Mouse (Mus musculus): ENCODE data around the gene Trib3. TPM values are rescaled to one million over a fixed set of nuclear protein-coding genes. Genes with fewer than 3 reads are reported as not detected.
A peak's percentile ranks its signal among the peaks of the same experiment; 100 is the strongest.
"Not testable (repeated sequence)": the region's sequence is repeated elsewhere in the genome, so short reads cannot be mapped to it uniquely, and the experiment has no call there.

Trib3 gene
- under 1 TPM; 0.37 to 0.73 TPM for total RNA-seq (2021)

DNA sequence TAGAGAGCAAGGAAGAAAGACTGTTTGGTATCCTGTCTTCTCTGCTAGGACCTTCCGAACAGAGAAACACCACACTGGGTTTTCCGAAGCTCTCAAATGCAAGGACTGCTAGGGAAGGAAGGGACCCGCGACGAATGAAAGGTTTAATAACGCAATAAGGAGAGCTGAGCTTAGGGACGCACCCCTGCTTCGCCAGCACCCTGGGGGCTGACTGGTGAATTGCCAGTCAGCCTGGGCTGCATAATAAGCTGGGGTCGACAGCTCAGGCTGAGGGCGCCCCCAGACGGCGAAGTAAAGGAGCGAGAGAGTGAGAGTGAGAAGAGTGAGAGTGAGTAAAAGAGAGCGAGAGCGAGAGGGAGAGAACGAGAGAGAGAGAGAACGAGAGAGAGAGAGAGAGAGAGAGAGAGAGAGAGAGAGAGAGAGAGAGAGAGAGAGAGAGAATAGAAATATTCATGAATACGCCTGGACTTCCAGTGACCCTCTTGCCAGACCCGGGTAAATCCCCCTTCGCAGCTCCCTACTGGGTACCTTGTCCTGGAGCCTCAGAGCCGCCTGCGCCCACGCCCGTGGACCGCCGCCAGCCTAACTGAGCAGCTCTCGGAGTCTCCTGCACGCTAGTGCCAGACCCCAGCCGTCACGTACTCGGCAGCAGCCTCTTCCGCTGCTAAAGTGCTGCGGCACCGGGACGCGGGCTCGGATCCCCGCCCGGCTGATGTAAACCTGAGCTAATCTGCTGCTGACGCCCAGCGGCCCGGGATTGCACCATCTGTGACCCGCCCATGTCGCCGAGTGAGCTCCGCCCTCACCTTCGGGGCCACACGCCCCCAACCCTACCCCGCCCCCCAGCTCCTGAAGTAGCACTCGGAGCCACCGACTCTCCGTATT, at the start of gene Trib3:
TSS of gene Trib3 (minus strand) at position 704 of the 885 bp plus-strand sequence.
- peak; percentile 61 to 67 for DNase-seq

GRCm38 (mm10) chr2:152393225-152394017, 49.6 kb upstream of the Trib3 start:
- no peak for DNase-seq

DNA sequence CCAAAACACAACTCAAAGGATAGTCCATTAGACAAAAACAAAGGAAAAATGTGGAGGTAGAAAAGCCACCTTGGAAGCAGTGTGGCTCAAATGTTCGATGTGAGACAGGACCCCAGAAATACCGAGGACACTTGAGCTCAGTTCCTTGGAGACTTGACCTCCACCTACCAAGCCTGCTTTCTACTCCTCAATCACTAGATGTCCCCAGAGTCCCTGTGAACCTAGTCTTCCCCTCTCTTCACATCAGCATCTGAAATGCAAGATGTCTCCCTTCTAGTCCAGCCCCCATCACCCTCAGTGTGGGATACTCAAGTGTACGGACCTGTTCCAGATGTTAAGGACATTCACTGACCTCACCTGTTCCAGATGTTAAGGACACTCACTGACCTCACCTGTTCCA, 49.0 kb upstream of the Trib3 start:
- peak in 1 of 2 experiments; percentile 26 for DNase-seq

- DNase-seq = no peak
Measured at GRCm38 (mm10) chr2:152384191-152384590, 40.4 kb upstream of the Trib3 start.

GRCm38 (mm10) chr2:152376345-152376741, 32.5 kb upstream of the Trib3 start, which contains the start of gene Nrsn2:
TSS of gene Nrsn2 (minus strand) at chr2:152376638.
- peak in 1 of 2 experiments; percentile 30 for DNase-seq

GRCm38 (mm10) chr2:152375652-152376344, 32.0 kb upstream of the Trib3 start:
- peak in 1 of 2 experiments; percentile 13 for DNase-seq

GRCm38 (mm10) chr2:152373547-152373946, 29.7 kb upstream of the Trib3 start:
- DNase-seq = no peak

- no peak for DNase-seq
Measured at GRCm38 (mm10) chr2:152372661-152373060, 28.8 kb upstream of the Trib3 start.

- no peak for DNase-seq
Measured at GRCm38 (mm10) chr2:152372104-152372503, 28.3 kb upstream of the Trib3 start.

DNA sequence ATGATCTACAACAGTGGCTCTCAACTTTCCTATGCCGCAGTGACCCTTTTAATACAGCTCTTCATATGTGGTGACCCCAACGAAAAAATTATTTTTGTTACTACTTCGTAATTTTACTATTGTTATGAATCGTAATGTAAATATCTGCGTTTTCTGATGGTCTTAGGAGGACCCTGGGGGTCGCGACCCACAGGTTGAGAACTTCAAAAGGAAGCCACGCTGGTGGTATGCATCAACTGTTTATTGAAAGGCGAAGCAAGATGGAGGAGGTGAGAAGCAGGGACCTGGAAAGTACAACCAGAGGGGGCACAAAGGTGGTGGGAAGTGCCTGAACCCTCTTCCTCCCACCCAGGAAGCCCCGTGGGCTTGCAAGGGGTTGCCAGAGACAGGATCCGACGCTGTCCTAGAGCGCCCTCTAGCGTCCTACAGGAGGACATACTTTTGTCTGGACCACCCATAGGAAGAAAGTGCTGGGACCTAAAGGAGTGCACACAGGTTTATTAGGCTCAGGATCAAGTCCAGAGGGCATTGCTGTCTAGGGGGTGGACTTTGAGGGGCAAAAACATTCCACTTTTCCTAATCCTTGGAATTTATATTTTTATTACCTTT, 24.8 kb upstream of the Trib3 start:
- peak in 1 of 2 experiments; percentile 31 for DNase-seq

GRCm38 (mm10) chr2:152367917-152368316, 24.1 kb upstream of the Trib3 start:
- no peak for DNase-seq

DNA sequence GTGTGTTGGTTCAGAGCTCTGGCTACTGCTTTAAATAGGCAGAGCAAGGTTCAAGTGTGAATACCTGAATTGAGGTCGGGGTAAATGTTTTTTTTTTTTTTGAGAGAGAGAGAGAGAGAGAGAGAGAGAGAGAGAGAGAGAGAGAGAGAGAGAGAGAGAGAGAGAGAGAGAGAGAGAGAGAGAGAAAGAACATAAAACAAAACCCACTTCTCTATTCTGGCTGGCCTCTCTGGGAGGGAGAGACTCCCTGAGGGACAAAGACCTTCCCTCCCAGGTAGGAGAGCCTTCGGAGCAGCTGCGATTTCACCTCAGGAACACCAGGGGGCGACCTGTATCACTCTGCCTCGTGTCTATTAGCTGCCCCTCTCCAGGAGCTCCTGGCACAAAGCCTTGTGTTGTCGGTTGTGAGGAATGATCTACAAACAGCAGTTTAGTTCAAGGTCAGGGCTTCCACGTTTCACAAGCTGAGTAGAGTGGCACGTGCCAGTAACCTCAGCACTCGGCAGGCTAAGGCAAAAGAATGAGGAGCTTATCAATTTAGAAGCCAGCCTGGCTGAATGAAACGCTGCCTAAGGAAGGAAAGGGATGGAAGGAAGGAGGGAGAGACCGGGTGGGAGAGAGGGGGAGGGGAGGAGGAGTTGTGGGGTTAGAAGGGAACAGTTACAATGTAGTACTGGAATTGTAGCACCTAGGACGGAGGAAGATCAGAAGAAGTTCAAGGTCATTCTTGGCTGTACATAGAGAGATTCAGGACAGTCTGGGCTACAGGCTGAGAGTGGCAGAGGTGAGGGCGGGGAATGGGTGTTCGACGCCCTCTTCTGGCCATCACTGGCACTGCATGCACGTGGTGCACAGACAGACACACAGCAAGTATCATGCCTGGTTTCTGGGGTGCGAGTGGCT, 19.7 kb upstream of the Trib3 start:
- DNase-seq = peak; percentile 52 to 61

GRCm38 (mm10) chr2:152361193-152361592, 17.4 kb upstream of the Trib3 start:
- no peak for DNase-seq

GRCm38 (mm10) chr2:152360271-152360775, 16.5 kb upstream of the Trib3 start:
- no peak for DNase-seq

DNA sequence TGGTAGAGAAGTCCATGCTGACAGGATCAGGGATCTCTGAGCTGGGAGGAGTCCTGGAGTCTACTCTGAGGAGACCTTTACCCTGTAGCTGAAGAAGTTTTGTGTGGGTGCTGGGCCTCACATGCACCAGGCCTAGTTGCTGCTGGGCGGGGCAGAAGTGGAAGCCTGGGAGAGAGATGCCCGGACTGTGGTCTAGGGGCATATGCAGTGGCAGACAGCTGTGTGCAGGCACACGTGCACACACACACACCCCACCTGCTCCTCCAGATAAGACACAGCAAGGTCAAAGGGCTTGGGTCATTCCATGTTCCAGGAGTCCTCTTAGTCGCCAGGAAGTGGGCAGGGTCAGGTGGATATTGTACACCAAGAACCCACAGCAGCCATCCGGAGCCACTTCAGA, 15.8 kb upstream of the Trib3 start:
- DNase-seq = no peak

- not testable (repeated sequence) for DNase-seq
Measured at GRCm38 (mm10) chr2:152358977-152359376, 15.1 kb upstream of the Trib3 start.

DNA sequence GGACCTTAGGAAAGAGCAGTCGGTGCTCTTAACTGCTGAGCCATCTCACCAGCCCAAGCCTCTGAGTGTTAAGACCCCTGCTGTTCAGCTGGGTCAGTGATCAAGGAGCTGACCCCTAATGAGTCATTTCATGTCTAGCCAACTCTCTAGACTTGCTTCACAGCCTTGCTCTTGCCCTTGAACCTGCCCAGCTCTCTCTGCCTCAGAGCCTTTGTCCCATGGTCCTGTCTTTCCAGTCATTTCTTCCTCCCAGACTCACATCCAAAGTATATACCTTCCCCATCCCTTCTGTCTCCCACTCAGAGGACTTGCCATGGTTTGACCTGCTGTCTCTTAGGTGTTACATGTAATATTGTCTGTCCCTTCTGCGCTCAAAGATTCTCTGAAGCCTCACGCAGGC, 13.4 kb upstream of the Trib3 start:
- DNase-seq = no peak

- DNase-seq = no peak
Measured at GRCm38 (mm10) chr2:152349842-152350540, 6.2 kb upstream of the Trib3 start.

DNA sequence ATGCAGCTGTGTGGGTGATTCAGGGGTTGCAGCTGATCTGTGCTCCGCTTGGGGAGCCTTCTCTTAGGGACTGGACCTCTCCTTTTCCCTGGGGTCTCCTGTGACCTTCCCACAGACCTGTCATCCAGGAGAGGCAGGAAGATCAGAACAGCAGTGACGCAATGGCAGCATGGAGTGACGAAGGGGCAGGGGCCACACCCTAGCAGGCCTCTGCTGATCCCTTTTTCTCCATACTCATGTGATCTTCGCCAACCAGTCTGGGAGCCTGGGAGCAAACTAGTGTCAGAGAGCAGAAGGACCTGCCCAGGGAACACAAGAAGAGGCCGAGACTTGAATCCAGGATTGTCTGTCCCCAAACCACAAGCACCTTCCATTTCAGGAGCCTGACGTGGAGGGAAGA, 5.4 kb upstream of the Trib3 start:
- no peak for DNase-seq

DNA sequence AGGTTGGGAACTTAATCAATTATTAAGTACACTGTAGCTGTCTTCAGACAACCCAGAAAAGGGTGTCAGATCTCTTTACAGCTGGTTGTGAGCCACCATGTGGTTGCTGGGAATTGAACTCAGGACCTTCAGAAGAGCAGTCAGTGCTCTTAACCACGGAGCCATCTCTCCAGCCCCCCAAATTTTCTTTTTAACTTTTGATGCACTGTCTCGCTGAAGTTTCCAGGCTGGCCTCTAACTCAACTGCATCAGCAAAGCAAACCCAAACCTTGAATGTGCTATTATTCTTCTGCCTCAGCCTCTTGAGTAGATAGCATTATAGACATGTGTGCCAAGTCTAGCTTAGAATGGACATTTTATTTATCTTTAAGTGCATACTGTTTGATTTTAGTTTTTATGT, 3.9 kb upstream of the Trib3 start:
- DNase-seq = no peak

Measured in layer of hippocampus, postnatal 36 days (tissue).